Mouse (Mus musculus) heart, embryonic 14.5 days (tissue): ENCODE measurements at regions not wholly inside any gene's neighbourhood (a gene's known extent, or its start where the extent isn't known, plus 50 kb on each side); places are given as distances from the start of the nearest gene placed in this dataset.

Experiments
- ATAC-seq: fragments of 200-750 bp; cut with Nextera tagmentation; 2 replicates; pipeline ENCODE4 v1.8.0; 2017; ENCODE audit warnings: low read depth, moderate TSS enrichment; ENCODE audit not compliant: insufficient number of reproducible peaks, insufficient read depth, low FRiP score
- H3K27ac ChIP-seq, 2 experiments: fragments of 200-500 bp in 1 of 2; fragments of 300-500 bp in 1 of 2; sonication (generic) in 1 of 2; replicated peaks in 1 of 2; 2 replicates each; pipeline ENCODE4 v1.5.1; 2012 to 2014; ENCODE audit warnings: low read depth in 2 of 2, low read length in 2 of 2, control low read depth in 1 of 2, mild to moderate bottlenecking in 1 of 2, mixed read lengths in 1 of 2; ENCODE audit not compliant: control insufficient read depth in 1 of 2, insufficient read depth in 1 of 2
- H3K27me3 ChIP-seq: fragments of 300-500 bp; sonication (generic); 2 replicates; pipeline ENCODE4 v1.6.1; 2014; ENCODE audit warnings: mild to moderate bottlenecking, low read length, control low read depth; ENCODE audit not compliant: control insufficient read depth, insufficient read depth
- H3K36me3 ChIP-seq: fragments of 300-500 bp; sonication (generic); 2 replicates; pipeline ENCODE4 v1.6.1; 2014; ENCODE audit warnings: mild to moderate bottlenecking, control low read depth, low read length, mixed read lengths; ENCODE audit not compliant: control insufficient read depth, insufficient read depth
- H3K4me1 ChIP-seq, 2 experiments: fragments of 200-500 bp in 1 of 2; fragments of 300-500 bp in 1 of 2; sonication (generic) in 1 of 2; 2 replicates each; pipeline ENCODE4 v1.6.1; 2012 to 2014; ENCODE audit warnings: low read length in 2 of 2, control low read depth in 1 of 2, mixed read lengths in 1 of 2; ENCODE audit not compliant: control insufficient read depth in 2 of 2, insufficient read depth in 2 of 2
- H3K4me2 ChIP-seq: fragments of 300-500 bp; sonication (generic); 2 replicates; pipeline ENCODE4 v1.6.1; 2014; ENCODE audit warnings: mild to moderate bottlenecking, low read length
- H3K4me3 ChIP-seq, 2 experiments: fragments of 200-500 bp in 1 of 2; fragments of 300-500 bp in 1 of 2; sonication (generic) in 1 of 2; 2 replicates each; pipeline ENCODE4 v1.5.1; 2012 to 2014; ENCODE audit warnings: low read length in 2 of 2, mild to moderate bottlenecking in 2 of 2, control low read depth in 1 of 2, low read depth in 1 of 2, moderate library complexity in 1 of 2; ENCODE audit not compliant: control insufficient read depth in 1 of 2, insufficient read depth in 1 of 2
- H3K9ac ChIP-seq: fragments of 300-500 bp; sonication (generic); 2 replicates; pipeline ENCODE4 v1.6.1; 2014; ENCODE audit warnings: mild to moderate bottlenecking, low read length
- H3K9me3 ChIP-seq: fragments of 300-500 bp; sonication (generic); 2 replicates; pipeline ENCODE4 v1.6.1; 2016; ENCODE audit warnings: low read length, control low read depth; ENCODE audit not compliant: control insufficient read depth
- WGBS: fragments of 180-500 bp; shearing (Covaris S2); extraction: QIAGEN DNeasy Blood & Tissue Kit; methylation state at CpG from one replicate; pipeline ENCODE4 v1.1.7; 2014; 5-methylcytosine and 5-hydroxymethylcytosine counted together

GRCm38 (mm10) chr1:61402339-61402738, 236.3 kb upstream of the Pard3b start:
- Histone ChIP-seq H3K4me3 (peak overlapping the region; percentile 25; a peak in 3 of 4 replicates), H3K27ac (no peak overlapping the region), H3K27me3 (no peaks in the 10 kb centered on the region), H3K36me3 (no peaks in the 10 kb centered on the region), H3K4me2 (peak overlapping the region; percentile 58), H3K4me1 (no peaks in the 10 kb centered on the region; a peak in 1 of 4 replicates), H3K9me3 (no peaks in the 10 kb centered on the region), H3K9ac (peak overlapping the region; percentile 34; the same call in 1 of the 2 replicates)
- ATAC-seq = no peak
- WGBS = 43% methylated on average over 8 of the region's 8 CpGs

- Histone ChIP-seq H3K4me2 (no peak overlapping the region), H3K9me3 (no peaks in the 10 kb centered on the region), H3K36me3 (no peaks in the 10 kb centered on the region), H3K27ac (no peak overlapping the region), H3K4me3 (no peak overlapping the region), H3K9ac (no peak overlapping the region), H3K27me3 (no peaks in the 10 kb centered on the region), H3K4me1 (no peaks in the 10 kb centered on the region; a peak in 1 of 4 replicates)
- no peak for ATAC-seq
- WGBS = 52% methylated on average over 9 of the region's 9 CpGs
Observed at GRCm38 (mm10) chr1:61407201-61407600, 231.4 kb upstream of the Pard3b start.

- H3K36me3 ChIP-seq = no peaks in the 10 kb centered on the region
- no peaks in the 10 kb centered on the region for H3K27me3 ChIP-seq
- no peaks in the 10 kb centered on the region for H3K4me1 ChIP-seq
- no peak for ATAC-seq
- no peak overlapping the region for H3K9ac ChIP-seq
- H3K27ac ChIP-seq = no peak overlapping the region
- 39% methylated on average over 2 of the region's 2 CpGs for WGBS
- H3K4me3 ChIP-seq = no peak overlapping the region
- no peak overlapping the region for H3K4me2 ChIP-seq
- no peaks in the 10 kb centered on the region for H3K9me3 ChIP-seq
Observed at GRCm38 (mm10) chr1:61414772-61415171, 223.9 kb upstream of the Pard3b start.

GRCm38 (mm10) chr1:61415426-61416195, 223.0 kb upstream of the Pard3b start:
- no peak overlapping the region for H3K4me3 ChIP-seq
- H3K4me2 ChIP-seq = no peak overlapping the region
- no peak overlapping the region for H3K9ac ChIP-seq
- no peaks in the 10 kb centered on the region for H3K9me3 ChIP-seq
- no peaks in the 10 kb centered on the region for H3K4me1 ChIP-seq
- H3K27me3 ChIP-seq = no peaks in the 10 kb centered on the region
- 81% methylated on average over 20 of the region's 20 CpGs for WGBS
- H3K27ac ChIP-seq = no peak overlapping the region
- no peaks in the 10 kb centered on the region for H3K36me3 ChIP-seq
- ATAC-seq = no peak

- Histone ChIP-seq H3K4me2 (no peak overlapping the region), H3K4me1 (peaks cover 2 to 4% of the 10 kb centered on the region in 2 experiments; a peak in 1 of 4 replicates), H3K4me3 (no peak overlapping the region), H3K9me3 (no peaks in the 10 kb centered on the region), H3K9ac (no peak overlapping the region), H3K27ac (no peak overlapping the region), H3K36me3 (no peaks in the 10 kb centered on the region), H3K27me3 (no peaks in the 10 kb centered on the region)
- WGBS = 68% methylated on average over 5 of the region's 5 CpGs
- ATAC-seq = no peak
Observed at GRCm38 (mm10) chr1:61418396-61418795, 220.2 kb upstream of the Pard3b start.

GRCm38 (mm10) chr1:61419839-61420238, 218.8 kb upstream of the Pard3b start:
- H3K4me1 ChIP-seq = peaks cover 2 to 4% of the 10 kb centered on the region in 2 experiments; a peak in 1 of 4 replicates
- no peaks in the 10 kb centered on the region for H3K9me3 ChIP-seq
- no peak overlapping the region for H3K9ac ChIP-seq
- no peaks in the 10 kb centered on the region for H3K36me3 ChIP-seq
- H3K4me2 ChIP-seq = no peak overlapping the region
- H3K27me3 ChIP-seq = no peaks in the 10 kb centered on the region
- no peak for ATAC-seq
- WGBS = 45% methylated on average over 6 of the region's 6 CpGs
- H3K27ac ChIP-seq = no peak overlapping the region
- H3K4me3 ChIP-seq = no peak overlapping the region

- no peaks in the 10 kb centered on the region for H3K36me3 ChIP-seq
- H3K4me3 ChIP-seq = no peak overlapping the region
- H3K27ac ChIP-seq = no peak overlapping the region
- H3K4me2 ChIP-seq = no peak overlapping the region
- no peaks in the 10 kb centered on the region for H3K27me3 ChIP-seq
- no peaks in the 10 kb centered on the region for H3K9me3 ChIP-seq
- peaks cover 2 to 4% of the 10 kb centered on the region in 2 experiments; a peak in 1 of 4 replicates for H3K4me1 ChIP-seq
- ATAC-seq = no peak
- no peak overlapping the region for H3K9ac ChIP-seq
Observed at GRCm38 (mm10) chr1:61423253-61423652, 215.4 kb upstream of the Pard3b start.
